Comparison of ENCODE assay signal across 14 mouse cellular contexts in the genomic region with DNA sequence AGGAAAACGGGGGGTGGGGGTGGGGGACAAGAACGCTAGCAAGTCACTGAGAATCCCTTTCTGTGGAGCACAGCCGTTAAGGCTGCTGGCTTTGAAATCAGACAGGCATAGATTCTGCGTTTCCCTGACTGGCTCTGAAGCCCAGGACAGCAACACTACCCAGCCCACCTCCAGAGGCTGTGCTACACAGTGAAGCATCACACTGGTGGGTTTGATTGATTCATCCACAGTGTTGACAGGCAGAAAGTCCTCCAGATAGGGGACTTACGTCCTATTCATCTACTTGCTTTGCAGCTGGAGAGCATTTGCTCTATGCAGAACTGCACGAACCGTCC.
A peak's percentile ranks its signal among the peaks of the same experiment; 100 is the strongest.
DNase-seq lines count a peak whose midpoint lies in the region; ATAC-seq and TF ChIP-seq lines count a peak whose summit lies in the region.
"Had no signal": no experiment of that assay in that cellular context is flagged by ENCODE, and none has a peak within 500 bp of the region (broad histone marks: within the 10 kb centered on the region; RNA-seq: fewer than 3 reads in every experiment).

No protein-coding gene starts in this region.

- H3K4me3 ChIP-seq in hindbrain, postnatal 0 days (ENCODE audit: low read length), result no peak overlapping the region
- H3K4me3 ChIP-seq in hindbrain, embryonic 14.5 days (replicated peaks; ENCODE audit: low read length), result no peak overlapping the region
- H3K4me3 ChIP-seq in midbrain, embryonic 16.5 days (ENCODE audit: low read depth, low read length), result no peak overlapping the region
- H3K4me3 ChIP-seq in midbrain, embryonic 10.5 days, result no peak overlapping the region
- H3K4me3 ChIP-seq: hindbrain, embryonic 15.5 days; left cerebral cortex, adult 2 months; liver, embryonic 13.5 days had no signal

- H3K9ac ChIP-seq in hindbrain, postnatal 0 days (replicated peaks; ENCODE audit: low read length), result no peak overlapping the region
- no peak overlapping the region for H3K9ac ChIP-seq in hindbrain, embryonic 14.5 days
- H3K9ac ChIP-seq in midbrain, embryonic 16.5 days (ENCODE audit: low read depth, low read length), result no peak overlapping the region
- H3K9ac ChIP-seq: hindbrain, embryonic 15.5 days; liver, embryonic 13.5 days had no signal

- WGBS in hindbrain, postnatal 0 days, result 43% methylated on average over 7 of the region's 7 CpGs
- 59% methylated on average over 7 of the region's 7 CpGs for WGBS in hindbrain, embryonic 14.5 days
- WGBS in midbrain, embryonic 16.5 days, result 47% methylated on average over 7 of the region's 7 CpGs
- 64% methylated on average over 7 of the region's 7 CpGs for WGBS in midbrain, embryonic 10.5 days

- H3K27me3 ChIP-seq in hindbrain, postnatal 0 days (ENCODE audit: insufficient read depth, low read length), result no peaks in the 10 kb centered on the region
- H3K27me3 ChIP-seq in hindbrain, embryonic 14.5 days (ENCODE audit: control insufficient read depth, insufficient read depth, low read length), result no peaks in the 10 kb centered on the region
- H3K27me3 ChIP-seq in midbrain, embryonic 16.5 days (ENCODE audit: control insufficient read depth, insufficient read depth, low read depth, low read length), result no peaks in the 10 kb centered on the region
- no peaks in the 10 kb centered on the region for H3K27me3 ChIP-seq in midbrain, embryonic 10.5 days (ENCODE audit: low read depth, poor library complexity, severe bottlenecking)
- H3K27me3 ChIP-seq: hindbrain, embryonic 15.5 days; liver, embryonic 13.5 days had no signal

- TF ChIP-seq CTCF in hindbrain, postnatal 0 days (IDR thresholded peaks at IDR 0.05; ENCODE audit: low read depth), result no peak

- H3K4me2 ChIP-seq in hindbrain, postnatal 0 days (ENCODE audit: low read depth, low read length), result no peak overlapping the region
- H3K4me2 ChIP-seq in hindbrain, embryonic 14.5 days (replicated peaks), result no peak overlapping the region
- no peak overlapping the region for H3K4me2 ChIP-seq in midbrain, embryonic 16.5 days (ENCODE audit: low read length)
- H3K4me2 ChIP-seq: hindbrain, embryonic 15.5 days; liver, embryonic 13.5 days had no signal

- H3K9me3 ChIP-seq in hindbrain, postnatal 0 days (ENCODE audit: low read length), result no peaks in the 10 kb centered on the region
- H3K9me3 ChIP-seq in hindbrain, embryonic 14.5 days (ENCODE audit: control insufficient read depth, low read length), result no peaks in the 10 kb centered on the region
- no peaks in the 10 kb centered on the region for H3K9me3 ChIP-seq in midbrain, embryonic 16.5 days (replicated peaks; ENCODE audit: control insufficient read depth, low read length, poor library complexity, severe bottlenecking)
- no peaks in the 10 kb centered on the region for H3K9me3 ChIP-seq in midbrain, embryonic 10.5 days (replicated peaks)
- H3K9me3 ChIP-seq: hindbrain, embryonic 15.5 days; liver, embryonic 13.5 days had no signal

- peak; percentile 32; the same call in 1 of the 2 replicates for ATAC-seq in frontal cortex, adult (ENCODE audit: low TSS enrichment)
- peak; percentile 36; the same call in 1 of the 2 replicates for ATAC-seq in hindbrain, postnatal 0 days
- ATAC-seq in hindbrain, embryonic 14.5 days (ENCODE audit: low FRiP score), result no peak
- ATAC-seq in midbrain, embryonic 16.5 days, result peak; percentile 28; the same call in 1 of the 2 replicates

- no peak for DNase-seq in frontal cortex, postnatal 14 days (ENCODE audit: low spot score in 2 of 2)
- DNase-seq in hindbrain, postnatal 0 days (ENCODE audit: low spot score), result no peak
- no peak for DNase-seq in hindbrain, embryonic 14.5 days (ENCODE audit: low spot score)
- no peak for DNase-seq in midbrain, embryonic 10.5 days (ENCODE audit: low spot score)
- no peak for DNase-seq in gastrocnemius, postnatal 25 days
- DNase-seq: cerebellum, adult 11 months; cerebellum, postnatal 36 days; liver, embryonic 13.5 days; right cerebral cortex, postnatal 4 days had no signal

- H3K36me3 ChIP-seq in hindbrain, postnatal 0 days (ENCODE audit: insufficient read depth, low read length), result no peaks in the 10 kb centered on the region
- no peaks in the 10 kb centered on the region for H3K36me3 ChIP-seq in hindbrain, embryonic 14.5 days (replicated peaks; ENCODE audit: control insufficient read depth, insufficient read depth)
- H3K36me3 ChIP-seq in midbrain, embryonic 16.5 days (ENCODE audit: control insufficient read depth, insufficient read depth, low read length), result no peaks in the 10 kb centered on the region
- no peaks in the 10 kb centered on the region for H3K36me3 ChIP-seq in midbrain, embryonic 10.5 days
- H3K36me3 ChIP-seq: hindbrain, embryonic 15.5 days; liver, embryonic 13.5 days had no signal

- no peak overlapping the region for H3K27ac ChIP-seq in hindbrain, postnatal 0 days
- no peak overlapping the region for H3K27ac ChIP-seq in hindbrain, embryonic 14.5 days
- no peak overlapping the region for H3K27ac ChIP-seq in midbrain, embryonic 16.5 days (ENCODE audit: low read length)
- no peak overlapping the region for H3K27ac ChIP-seq in midbrain, embryonic 10.5 days (replicated peaks)
- H3K27ac ChIP-seq: hindbrain, embryonic 15.5 days; left cerebral cortex, adult 2 months; liver, embryonic 13.5 days; macrophage had no signal

- peaks cover 4% of the 10 kb centered on the region; the same call in 1 of the 2 replicates for H3K4me1 ChIP-seq in hindbrain, postnatal 0 days (ENCODE audit: insufficient read depth, low read length)
- no peaks in the 10 kb centered on the region for H3K4me1 ChIP-seq in hindbrain, embryonic 14.5 days (replicated peaks; ENCODE audit: control insufficient read depth, insufficient read depth, low read length)
- no peaks in the 10 kb centered on the region for H3K4me1 ChIP-seq in midbrain, embryonic 16.5 days (ENCODE audit: control insufficient read depth, insufficient read depth, low read length)
- peaks cover 23% of the 10 kb centered on the region for H3K4me1 ChIP-seq in midbrain, embryonic 10.5 days
